Mouse (Mus musculus): Measurements from ENCODE around the gene Atg101. TPM values are rescaled to one million over a fixed set of nuclear protein-coding genes. Genes with fewer than 3 reads are reported as not detected.
A peak's percentile ranks its signal among the peaks of the same experiment; 100 is the strongest.
"Not testable (repeated sequence)": the region's sequence is repeated elsewhere in the genome, so short reads cannot be mapped to it uniquely, and the experiment has no call there.

The Atg101 gene
- total RNA-seq, 2 experiments from 2014 or later = 18.0 to 42.1 TPM

DNA sequence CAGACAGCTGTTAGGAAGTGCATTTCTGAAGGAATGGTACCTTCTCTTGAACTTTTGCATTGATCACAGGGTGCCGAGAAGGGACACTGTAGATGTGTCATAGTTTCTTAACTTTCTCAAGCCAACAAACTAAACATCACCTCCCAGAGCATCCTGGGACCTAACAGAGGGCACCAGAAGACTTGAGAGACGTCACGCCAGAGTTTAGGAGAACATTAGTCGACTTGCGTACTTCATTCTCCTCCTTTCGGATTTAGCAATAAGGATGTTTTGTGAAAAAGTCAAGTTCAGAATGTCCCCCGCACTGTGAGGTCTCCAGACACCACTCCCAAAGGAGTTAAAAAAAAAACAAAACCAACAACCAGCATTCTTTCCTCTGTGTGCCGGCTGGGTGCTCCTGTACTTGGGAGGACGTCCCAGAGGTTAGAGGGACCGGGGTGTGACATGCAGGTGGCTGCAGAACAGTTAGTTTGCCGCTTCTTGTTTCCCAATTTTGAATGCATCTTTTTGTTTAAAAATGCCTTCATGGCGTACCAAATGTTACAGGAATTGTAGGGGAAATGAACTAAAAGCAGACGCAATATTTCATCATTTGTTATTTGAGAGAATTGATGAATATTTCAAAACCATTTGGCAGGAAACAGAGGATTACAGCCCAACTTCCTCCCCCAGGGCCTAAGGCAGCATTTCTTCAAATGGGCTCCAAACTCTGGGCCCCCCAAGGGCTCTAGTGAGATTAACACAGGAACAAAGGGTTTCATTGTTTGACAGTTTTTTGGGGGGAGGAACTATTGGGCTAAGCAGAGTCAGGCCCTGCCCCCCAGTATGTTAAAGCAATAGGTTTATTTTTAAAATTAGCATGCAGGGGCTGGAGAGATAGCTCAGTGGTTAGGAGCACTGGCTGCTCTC is 24.6 kb downstream of the Atg101 start:
- no peak for ATAC-seq (replicated peaks; ENCODE audit: low FRiP score, low TSS enrichment, poor library complexity, severe bottlenecking)

DNA sequence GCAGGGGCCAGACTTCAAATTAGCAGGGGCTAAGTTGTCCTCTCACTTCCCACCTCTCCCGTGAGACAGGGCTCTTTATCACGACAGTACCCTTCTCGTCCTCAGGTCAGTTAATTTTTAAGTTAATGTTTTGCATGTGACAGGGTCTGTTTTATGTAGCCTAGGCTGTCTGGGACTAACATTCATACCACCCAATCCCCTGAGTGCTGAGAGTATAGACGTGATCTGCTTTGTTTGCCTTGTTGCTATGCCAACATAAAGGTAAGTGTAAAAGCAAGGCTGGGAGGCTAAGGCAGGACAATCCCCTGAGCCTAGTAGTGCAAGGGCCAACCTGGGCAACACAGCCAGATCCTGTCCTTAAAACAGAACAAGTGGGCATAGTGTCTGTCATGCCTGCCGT is 25.4 kb downstream of the Atg101 start:
- 0 out of 2 replicates have a peak, but pooled peaks have one; percentile 22 for ATAC-seq (replicated peaks; ENCODE audit: low FRiP score, low TSS enrichment, poor library complexity, severe bottlenecking)

- ATAC-seq (replicated peaks; ENCODE audit: low FRiP score, low TSS enrichment, poor library complexity, severe bottlenecking) = no peak
Observed at GRCm38 (mm10) chr15:101311087-101311770, 27.2 kb downstream of the Atg101 start.

DNA sequence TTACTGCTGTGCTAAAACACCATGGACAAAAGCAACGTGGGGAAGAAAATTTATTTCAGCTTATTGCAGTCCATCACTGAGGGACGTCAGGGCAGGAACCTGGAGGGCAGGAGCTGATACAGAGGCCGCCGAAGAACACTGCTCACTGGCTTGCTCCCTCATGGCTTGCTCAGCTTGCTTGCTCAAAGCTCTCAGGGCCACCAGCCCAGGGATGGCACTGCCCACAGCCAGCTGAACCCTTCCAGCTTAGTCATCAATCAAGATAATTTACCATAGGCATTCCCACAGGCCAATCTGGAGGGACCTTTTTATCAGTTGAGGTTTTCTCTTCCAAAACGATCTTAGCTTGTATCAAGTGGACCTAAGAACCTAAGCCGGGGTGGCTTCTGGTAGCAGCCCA is 27.9 kb downstream of the Atg101 start:
- no peak for ATAC-seq (replicated peaks; ENCODE audit: low FRiP score, low TSS enrichment, poor library complexity, severe bottlenecking)

GRCm38 (mm10) chr15:101315378-101315777 is 31.3 kb downstream of the Atg101 start:
- no peak for ATAC-seq (replicated peaks; ENCODE audit: low FRiP score, low TSS enrichment, poor library complexity, severe bottlenecking)

- peak; percentile 94 for ATAC-seq (replicated peaks; ENCODE audit: low FRiP score, low TSS enrichment, poor library complexity, severe bottlenecking)
Observed at GRCm38 (mm10) chr15:101315832-101316231, 31.8 kb downstream of the Atg101 start.

- no peak for ATAC-seq (replicated peaks; ENCODE audit: low FRiP score, low TSS enrichment, poor library complexity, severe bottlenecking)
Observed at GRCm38 (mm10) chr15:101316279-101316912, 32.3 kb downstream of the Atg101 start.

GRCm38 (mm10) chr15:101316913-101317813 is 33.1 kb downstream of the Atg101 start:
- no peak for ATAC-seq (replicated peaks; ENCODE audit: low FRiP score, low TSS enrichment, poor library complexity, severe bottlenecking)

DNA sequence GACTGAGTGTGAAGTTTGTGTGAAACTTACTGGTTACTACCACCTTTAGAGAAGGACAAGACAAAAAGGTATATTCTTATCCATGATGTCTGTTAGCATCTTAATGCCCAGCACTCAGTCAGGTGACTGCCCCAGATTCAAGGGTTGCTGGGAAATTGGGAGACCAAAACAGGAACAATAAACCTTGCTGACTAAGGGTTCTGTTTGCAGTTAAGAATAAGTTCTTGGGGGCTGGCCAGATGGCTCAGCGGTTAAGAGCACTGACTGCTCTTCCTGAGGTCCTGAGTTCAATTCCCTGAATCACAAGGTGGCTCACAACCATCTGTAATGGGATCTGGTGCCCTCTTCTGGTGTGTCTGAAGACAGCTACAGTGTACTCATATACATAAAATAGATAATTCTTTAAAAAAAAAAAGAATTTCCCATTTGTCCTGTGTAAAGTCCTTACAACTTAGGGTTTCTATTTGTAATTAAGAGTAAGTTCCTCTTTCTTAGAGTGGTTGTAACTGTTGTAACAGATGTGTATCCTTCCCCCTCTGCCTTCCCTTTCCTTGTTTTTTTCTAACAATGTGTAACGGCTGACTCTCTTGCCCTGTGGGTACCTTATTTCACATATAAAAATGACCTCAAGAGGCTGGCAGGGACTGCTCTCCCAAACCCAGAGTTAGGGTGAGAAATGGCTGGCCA is 33.9 kb downstream of the Atg101 start:
- no peak for ATAC-seq (replicated peaks; ENCODE audit: low FRiP score, low TSS enrichment, poor library complexity, severe bottlenecking)

DNA sequence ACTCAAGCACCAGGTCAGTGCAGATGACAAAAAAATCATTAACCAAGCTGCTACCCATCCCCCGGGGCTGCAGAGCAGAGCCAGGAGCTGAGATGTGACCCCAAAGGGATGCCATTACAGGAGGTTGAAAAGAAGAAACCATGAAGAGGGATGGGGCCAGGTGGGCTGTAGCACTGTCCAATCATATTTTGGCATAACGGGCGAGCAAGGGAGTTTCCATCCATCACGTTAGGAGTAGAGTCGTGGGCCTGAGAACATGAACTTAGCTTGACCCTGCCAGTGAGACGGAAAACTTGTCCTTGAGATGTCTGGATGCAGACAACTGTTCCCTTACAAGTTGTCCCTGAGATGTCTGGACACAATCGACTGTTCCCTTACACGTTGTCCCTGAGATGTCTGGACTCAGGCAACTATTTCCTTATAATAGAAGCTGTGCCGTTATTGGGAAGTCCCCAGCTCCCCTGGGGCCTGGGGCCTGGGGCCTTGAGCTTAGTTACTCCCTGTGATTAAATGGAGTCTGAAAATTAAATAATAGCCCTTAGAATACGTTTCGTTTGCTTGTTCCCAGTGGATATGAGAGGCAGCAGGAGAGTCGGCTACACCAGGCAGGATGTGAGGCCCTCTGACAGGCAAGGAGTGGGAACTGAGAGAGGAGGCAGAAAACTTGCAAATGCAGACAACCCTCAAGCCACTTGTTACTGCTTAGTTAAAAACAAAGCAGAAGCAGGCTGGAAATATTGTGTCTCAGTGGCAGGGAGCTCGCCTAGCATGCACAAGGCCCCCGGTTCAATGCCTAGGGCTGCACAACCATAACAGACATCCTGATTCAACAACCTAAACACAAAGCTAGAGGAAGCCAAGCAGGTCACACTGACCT is 35.1 kb downstream of the Atg101 start:
- no peak for ATAC-seq (replicated peaks; ENCODE audit: low FRiP score, low TSS enrichment, poor library complexity, severe bottlenecking)

GRCm38 (mm10) chr15:101320010-101320617 is 36.0 kb downstream of the Atg101 start:
- ATAC-seq (replicated peaks; ENCODE audit: low FRiP score, low TSS enrichment, poor library complexity, severe bottlenecking) = no peak

DNA sequence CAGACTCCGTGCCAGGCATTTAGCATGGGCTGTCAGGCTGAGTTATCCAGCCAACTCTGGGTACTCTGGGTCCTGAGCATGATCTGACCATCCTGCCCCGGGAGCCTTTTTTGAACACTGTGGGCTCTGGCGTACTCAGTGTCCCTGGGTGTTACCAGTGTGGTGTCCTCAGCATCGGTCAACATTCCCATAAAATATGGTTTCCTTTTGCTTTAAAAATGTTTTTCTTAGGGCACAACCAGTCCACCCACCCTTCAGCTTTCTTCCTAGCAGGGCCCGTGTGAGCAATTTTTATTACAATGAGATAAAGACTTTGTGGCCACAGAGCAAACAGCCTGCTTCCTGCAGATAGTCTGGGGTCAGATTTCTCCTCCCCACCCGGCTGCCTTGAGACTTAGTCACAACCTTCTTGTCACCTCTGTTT is 36.6 kb downstream of the Atg101 start:
- peak; percentile 66 for ATAC-seq (replicated peaks; ENCODE audit: low FRiP score, low TSS enrichment, poor library complexity, severe bottlenecking)

- no peak for ATAC-seq (replicated peaks; ENCODE audit: low FRiP score, low TSS enrichment, poor library complexity, severe bottlenecking)
Observed at GRCm38 (mm10) chr15:101321126-101321525, 37.1 kb downstream of the Atg101 start.

- no peak for ATAC-seq (replicated peaks; ENCODE audit: low FRiP score, low TSS enrichment, poor library complexity, severe bottlenecking)
Observed at GRCm38 (mm10) chr15:101322106-101322505, 38.0 kb downstream of the Atg101 start.

GRCm38 (mm10) chr15:101322640-101323039 is 38.6 kb downstream of the Atg101 start:
- ATAC-seq (replicated peaks; ENCODE audit: low FRiP score, low TSS enrichment, poor library complexity, severe bottlenecking) = no peak

- no peak for ATAC-seq (replicated peaks; ENCODE audit: low FRiP score, low TSS enrichment, poor library complexity, severe bottlenecking)
Observed at GRCm38 (mm10) chr15:101323511-101323910, 39.4 kb downstream of the Atg101 start.

DNA sequence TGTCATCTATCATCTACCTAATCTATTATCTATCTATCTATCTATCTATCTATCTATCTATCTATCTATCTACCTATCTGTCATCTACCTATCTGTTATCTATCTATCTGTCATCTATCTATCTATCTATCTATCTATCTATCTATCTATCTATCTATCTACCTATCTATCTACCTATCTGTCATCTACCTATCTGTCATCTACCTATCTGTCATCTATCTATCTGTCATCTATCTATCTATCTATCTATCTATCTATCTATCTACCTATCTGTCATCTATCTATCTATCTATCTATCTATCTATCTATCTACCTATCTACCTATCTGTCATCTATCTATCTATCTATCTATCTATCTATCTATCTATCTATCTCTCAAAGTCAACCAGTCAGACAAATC is 40.3 kb downstream of the Atg101 start:
- not testable (repeated sequence) for ATAC-seq (replicated peaks; ENCODE audit: low FRiP score, low TSS enrichment, poor library complexity, severe bottlenecking)

Measured in megakaryocyte-erythroid progenitor cell, adult 5-6 weeks (primary cell).